Mouse (Mus musculus) heart, embryonic 12.5 days (tissue): ENCODE measurements around the gene Sertad3. TPM values are rescaled to one million over a fixed set of nuclear protein-coding genes. Genes with fewer than 3 reads are reported as not detected.
"Not testable (repeated sequence)": the region's sequence is repeated elsewhere in the genome, so short reads cannot be mapped to it uniquely, and the experiment has no call there.

ENCODE experiments used
- ATAC-seq: fragments of 200-750 bp; cut with Nextera tagmentation; 2 replicates; pipeline ENCODE4 v1.8.0; 2017; ENCODE audit warnings: moderate TSS enrichment, moderate library complexity; ENCODE audit not compliant: insufficient number of reproducible peaks, low FRiP score
- H3K27ac ChIP-seq: fragments of 300-500 bp; sonication (generic); 2 replicates; pipeline ENCODE4 v1.5.1; 2016; ENCODE audit warnings: mild to moderate bottlenecking, moderate library complexity; ENCODE audit not compliant: poor library complexity, severe bottlenecking
- H3K27me3 ChIP-seq: fragments of 300-500 bp; sonication (generic); replicated peaks from 2 replicates; pipeline ENCODE4 v1.6.1; 2016; ENCODE audit warnings: mild to moderate bottlenecking, moderate library complexity
- H3K36me3 ChIP-seq: fragments of 300-500 bp; sonication (generic); 2 replicates; pipeline ENCODE4 v1.6.1; 2016; ENCODE audit warnings: mild to moderate bottlenecking, moderate library complexity
- H3K4me1 ChIP-seq: fragments of 300-500 bp; sonication (generic); replicated peaks from 2 replicates; pipeline ENCODE4 v1.6.1; 2016; ENCODE audit warnings: mild to moderate bottlenecking
- H3K4me2 ChIP-seq: fragments of 300-500 bp; sonication (generic); 2 replicates; pipeline ENCODE4 v1.6.1; 2016; ENCODE audit warnings: mild to moderate bottlenecking, moderate library complexity
- H3K4me3 ChIP-seq: fragments of 300-500 bp; sonication (generic); 2 replicates; pipeline ENCODE4 v1.5.1; 2016; ENCODE audit warnings: mild to moderate bottlenecking
- H3K9ac ChIP-seq: fragments of 300-500 bp; sonication (generic); 2 replicates; pipeline ENCODE4 v1.6.1; 2016; ENCODE audit warnings: mild to moderate bottlenecking, moderate library complexity
- H3K9me3 ChIP-seq: fragments of 300-500 bp; sonication (generic); replicated peaks from 2 replicates; pipeline ENCODE4 v1.6.1; 2016; ENCODE audit warnings: mild to moderate bottlenecking, moderate library complexity
- WGBS: fragments of 180-500 bp; shearing (Covaris S2); methylation state at CpG from one replicate; pipeline ENCODE4 v1.1.7; 2016; 5-methylcytosine and 5-hydroxymethylcytosine counted together
- polyA plus RNA-seq: library from polyadenylated mRNA; unstranded; fragments of >200 nt; fragmentation: Nextera tagmentation; extraction: Ambion mirVana; gene quantifications from 2 replicates; pipeline ENCODE4 v1.2.1, GENCODE M21; 2016

Gene Sertad3
- polyA plus RNA-seq, 1 experiment from 2014 or later, result 22.8 TPM

DNA sequence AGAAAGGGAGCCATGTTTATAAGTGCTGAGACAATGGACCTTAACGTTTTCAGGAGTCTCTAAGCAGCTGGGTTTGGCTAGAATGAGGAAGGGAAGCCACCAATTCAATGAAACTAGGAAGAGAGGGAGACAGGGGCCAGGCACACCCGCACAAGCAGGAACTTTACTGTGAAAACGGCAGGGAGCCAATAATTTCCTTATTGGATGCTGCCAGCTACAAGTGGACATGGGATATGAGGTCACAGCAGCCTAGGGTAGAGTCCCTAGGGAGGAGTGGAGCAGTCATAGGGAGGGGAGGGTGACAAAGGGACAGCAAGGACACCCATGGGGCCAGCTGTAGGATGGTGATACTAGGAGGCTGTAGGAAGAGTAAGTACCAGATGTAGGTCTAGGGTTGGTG lies 19.5 kb downstream of the Sertad3 start:
- WGBS, result 68% methylated on average over 3 of the region's 3 CpGs

GRCm38 (mm10) chr7:27493450-27493849 lies 19.9 kb downstream of the Sertad3 start:
- H3K4me1 ChIP-seq, result peaks cover 45% of the 10 kb centered on the region
- 79% methylated on average over 5 of the region's 5 CpGs for WGBS
- peaks cover 18% of the 10 kb centered on the region for H3K36me3 ChIP-seq

More for the DNA sequence above, 19.5 kb downstream of the Sertad3 start:
- no peak overlapping the region for H3K9ac ChIP-seq
- H3K27me3 ChIP-seq, result no peaks in the 10 kb centered on the region
- no peak overlapping the region for H3K4me2 ChIP-seq
- no peaks in the 10 kb centered on the region for H3K9me3 ChIP-seq
- H3K4me3 ChIP-seq, result no peak overlapping the region
- ATAC-seq, result no peak
- H3K27ac ChIP-seq, result no peak overlapping the region
- H3K36me3 ChIP-seq, result peaks cover 20% of the 10 kb centered on the region
- peaks cover 49% of the 10 kb centered on the region for H3K4me1 ChIP-seq

GRCm38 (mm10) chr7:27494659-27495367 lies 21.2 kb downstream of the Sertad3 start:
- H3K27ac ChIP-seq, H3K4me3 ChIP-seq, H3K4me2 ChIP-seq, H3K27me3 ChIP-seq, H3K9ac ChIP-seq, H3K36me3 ChIP-seq, H3K9me3 ChIP-seq, ATAC-seq: not testable (repeated sequence)
- 88% methylated on average over 9 of the region's 9 CpGs for WGBS
- H3K4me1 ChIP-seq, result peaks cover 31% of the 10 kb centered on the region

More at GRCm38 (mm10) chr7:27493450-27493849, 19.9 kb downstream of the Sertad3 start:
- Histone ChIP-seq H3K9me3 (no peaks in the 10 kb centered on the region), H3K4me3 (no peak overlapping the region), H3K27ac (no peak overlapping the region), H3K4me2 (no peak overlapping the region), H3K9ac (no peak overlapping the region), H3K27me3 (no peaks in the 10 kb centered on the region)
- no peak for ATAC-seq

- no peak for ATAC-seq
- WGBS, result 46% methylated on average over 3 of the region's 3 CpGs
- Histone ChIP-seq H3K9ac (no peak within 1 kb of the TSS), H3K27me3 (no peaks in the 10 kb centered on the region), H3K4me2 (no peak within 1 kb of the TSS), H3K36me3 (no peaks in the 10 kb centered on the region), H3K4me1 (peaks cover 19% of the 10 kb centered on the region), H3K9me3 (no peaks in the 10 kb centered on the region), H3K4me3 (no peak within 1 kb of the TSS), H3K27ac (no peak within 1 kb of the TSS)
Measured at GRCm38 (mm10) chr7:27499036-27499435, 25.5 kb downstream of the Sertad3 start, which contains the start of gene Prx. Gene Prx (plus strand): TSS chr7:27499324.

DNA sequence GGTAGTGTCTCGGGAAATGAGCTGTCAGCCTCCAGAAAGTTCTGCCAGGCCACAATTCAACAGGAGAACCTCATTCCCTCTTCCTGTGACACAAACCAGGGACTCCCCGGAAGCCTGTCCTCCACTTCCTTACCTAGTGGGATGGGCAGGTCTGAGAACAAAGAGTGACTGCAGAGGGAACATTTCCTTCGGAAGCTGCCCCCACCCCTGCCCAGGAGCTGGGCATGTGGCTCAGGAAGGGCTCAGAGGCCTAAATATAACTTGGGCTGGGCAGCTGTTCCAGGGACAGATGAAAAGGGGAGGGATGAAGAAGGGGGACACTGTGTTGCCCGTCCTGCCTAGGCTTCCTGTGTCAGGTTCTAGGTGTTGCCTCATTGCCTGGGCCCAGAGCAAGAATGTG lies 28.1 kb downstream of the Sertad3 start:
- 0 out of 2 replicates have a peak overlapping the region, but pooled peaks have one; percentile 6 for H3K9ac ChIP-seq
- no peak for ATAC-seq

GRCm38 (mm10) chr7:27506765-27507370 lies 33.3 kb downstream of the Sertad3 start:
- peak overlapping the region; percentile 59 for H3K4me3 ChIP-seq
- H3K9ac ChIP-seq, result 0 out of 2 replicates have a peak overlapping the region, but pooled peaks have one; percentile 13
- no peaks in the 10 kb centered on the region for H3K9me3 ChIP-seq
- no peaks in the 10 kb centered on the region for H3K27me3 ChIP-seq
- peak overlapping the region; percentile 98 for H3K27ac ChIP-seq
- ATAC-seq, result no peak
- WGBS, result 47% methylated on average over 9 of the region's 9 CpGs
- H3K4me1 ChIP-seq, result peaks cover 22% of the 10 kb centered on the region
- H3K4me2 ChIP-seq, result peak overlapping the region; percentile 69
- H3K36me3 ChIP-seq, result no peaks in the 10 kb centered on the region

More for the DNA sequence above, 28.1 kb downstream of the Sertad3 start:
- WGBS, result 31% methylated on average over 4 of the region's 4 CpGs
- Histone ChIP-seq H3K27ac (peak overlapping the region; percentile 20), H3K4me1 (peaks cover 26% of the 10 kb centered on the region), H3K27me3 (no peaks in the 10 kb centered on the region), H3K4me3 (no peak overlapping the region), H3K4me2 (no peak overlapping the region), H3K36me3 (no peaks in the 10 kb centered on the region), H3K9me3 (no peaks in the 10 kb centered on the region)

GRCm38 (mm10) chr7:27507711-27508647 lies 34.4 kb downstream of the Sertad3 start:
- Histone ChIP-seq H3K27me3 (no peaks in the 10 kb centered on the region), H3K4me1 (peaks cover 18% of the 10 kb centered on the region), H3K36me3 (no peaks in the 10 kb centered on the region), H3K27ac (peak overlapping the region; percentile 98), H3K4me3 (peak overlapping the region; percentile 59), H3K9me3 (no peaks in the 10 kb centered on the region), H3K9ac (peak overlapping the region; percentile 72), H3K4me2 (peak overlapping the region; percentile 69)
- under 1% methylated on average over 54 of the region's 54 CpGs for WGBS
- ATAC-seq, result peak; percentile 97

DNA sequence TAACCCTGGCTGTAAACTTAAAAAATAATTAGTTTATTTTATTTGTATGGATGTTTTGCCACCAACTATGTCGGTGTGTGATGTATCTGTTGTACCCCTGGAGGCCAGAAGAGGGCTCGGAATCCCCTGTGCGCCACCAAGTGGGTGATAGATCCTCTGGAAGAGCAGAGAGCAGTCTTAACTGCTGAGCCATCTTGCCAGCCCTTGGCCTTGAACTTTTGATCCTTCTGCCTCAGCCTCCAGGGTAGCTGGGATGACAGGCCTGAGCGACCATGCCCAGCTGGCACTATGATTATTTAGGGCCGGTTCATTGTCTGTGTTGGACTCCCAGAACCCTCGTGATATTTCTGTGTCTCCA lies 35.1 kb downstream of the Sertad3 start:
- Histone ChIP-seq H3K4me3 (peak overlapping the region; percentile 59), H3K9ac (no peak overlapping the region), H3K9me3 (no peaks in the 10 kb centered on the region), H3K36me3 (no peaks in the 10 kb centered on the region), H3K27ac (peak overlapping the region; percentile 98), H3K27me3 (no peaks in the 10 kb centered on the region), H3K4me1 (peaks cover 17% of the 10 kb centered on the region), H3K4me2 (peak overlapping the region; percentile 69)
- peak; percentile 73 for ATAC-seq
- 23% methylated on average over 6 of the region's 6 CpGs for WGBS

GRCm38 (mm10) chr7:27510809-27511208 lies 37.2 kb downstream of the Sertad3 start:
- Histone ChIP-seq H3K27me3 (no peaks in the 10 kb centered on the region), H3K9me3 (no peaks in the 10 kb centered on the region), H3K4me2 (no peak overlapping the region), H3K4me1 (peaks cover 17% of the 10 kb centered on the region), H3K9ac (no peak overlapping the region), H3K4me3 (no peak overlapping the region), H3K27ac (no peak overlapping the region), H3K36me3 (no peaks in the 10 kb centered on the region)
- 86% methylated on average over 2 of the region's 2 CpGs for WGBS
- no peak for ATAC-seq

GRCm38 (mm10) chr7:27514961-27515360 lies 41.4 kb downstream of the Sertad3 start:
- H3K4me3 ChIP-seq, result no peak overlapping the region
- H3K27ac ChIP-seq, result no peak overlapping the region
- 73% methylated on average over 9 of the region's 9 CpGs for WGBS
- no peak; the same call in 1 of the 2 replicates for ATAC-seq
- H3K9me3 ChIP-seq, result 0 out of 2 replicates have a peak, but pooled peaks cover 5% of the 10 kb centered on the region
- no peak overlapping the region for H3K9ac ChIP-seq
- no peaks in the 10 kb centered on the region for H3K4me1 ChIP-seq
- no peak overlapping the region for H3K4me2 ChIP-seq
- peaks cover 30% of the 10 kb centered on the region for H3K36me3 ChIP-seq
- H3K27me3 ChIP-seq, result no peaks in the 10 kb centered on the region

DNA sequence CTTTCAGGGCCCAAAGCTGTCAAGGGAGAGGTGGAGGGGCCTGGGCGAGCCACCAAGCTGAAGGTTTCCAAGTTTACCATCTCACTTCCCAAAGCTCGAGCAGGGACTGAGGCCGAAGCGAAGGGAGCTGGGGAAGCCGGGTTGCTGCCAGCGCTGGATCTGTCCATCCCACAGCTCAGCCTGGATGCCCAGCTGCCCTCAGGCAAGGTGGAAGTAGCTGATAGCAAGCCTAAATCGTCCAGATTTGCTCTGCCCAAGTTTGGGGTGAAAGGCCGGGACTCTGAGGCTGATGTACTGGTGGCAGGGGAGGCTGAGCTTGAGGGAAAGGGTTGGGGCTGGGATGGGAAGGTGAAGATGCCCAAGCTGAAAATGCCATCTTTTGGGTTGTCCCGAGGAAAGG lies 44.7 kb downstream of the Sertad3 start:
- H3K4me3 ChIP-seq, result no peak overlapping the region
- no peak overlapping the region for H3K27ac ChIP-seq
- WGBS, result 80% methylated on average over 9 of the region's 9 CpGs
- H3K9me3 ChIP-seq, result 0 out of 2 replicates have a peak, but pooled peaks cover 7% of the 10 kb centered on the region
- no peak overlapping the region for H3K4me2 ChIP-seq
- peaks cover 31% of the 10 kb centered on the region for H3K36me3 ChIP-seq
- no peak for ATAC-seq
- peaks cover 8% of the 10 kb centered on the region for H3K4me1 ChIP-seq
- no peaks in the 10 kb centered on the region for H3K27me3 ChIP-seq
- no peak overlapping the region for H3K9ac ChIP-seq
